Mouse (Mus musculus) stomach, embryonic 14.5 days (tissue): ENCODE measurements around the gene Ros1. TPM values are rescaled to one million over a fixed set of nuclear protein-coding genes. Genes with fewer than 3 reads are reported as not detected.
A peak's percentile ranks its signal among the peaks of the same experiment; 100 is the strongest.

Source experiments
- ATAC-seq: fragments of 200-750 bp; cut with Nextera tagmentation; 2 replicates; pipeline ENCODE4 v1.8.0; 2017; ENCODE audit warnings: low read depth, moderate TSS enrichment; ENCODE audit not compliant: insufficient number of reproducible peaks, insufficient read depth, low FRiP score
- H3K27ac ChIP-seq: fragments of 300-500 bp; sonication (generic); 2 replicates; pipeline ENCODE4 v1.5.1; 2014; ENCODE audit warnings: mild to moderate bottlenecking, low read length, moderate library complexity, mixed read lengths
- H3K27me3 ChIP-seq: fragments of 300-500 bp; sonication (generic); 2 replicates; pipeline ENCODE4 v1.6.1; 2014; ENCODE audit warnings: low read length, control low read depth, mixed read lengths; ENCODE audit not compliant: control insufficient read depth, insufficient read depth
- H3K36me3 ChIP-seq: fragments of 300-500 bp; sonication (generic); 2 replicates; pipeline ENCODE4 v1.6.1; 2014; ENCODE audit warnings: mild to moderate bottlenecking, control low read depth, low read length, moderate library complexity, mixed read lengths; ENCODE audit not compliant: control insufficient read depth, insufficient read depth
- H3K4me1 ChIP-seq: fragments of 300-500 bp; sonication (generic); 2 replicates; pipeline ENCODE4 v1.6.1; 2014; ENCODE audit warnings: low read length, control low read depth, mixed read lengths; ENCODE audit not compliant: control insufficient read depth, insufficient read depth
- H3K4me2 ChIP-seq: fragments of 300-500 bp; sonication (generic); replicated peaks from 2 replicates; pipeline ENCODE4 v1.6.1; 2014; ENCODE audit warnings: low read depth, low read length, control low read depth
- H3K4me3 ChIP-seq: fragments of 300-500 bp; sonication (generic); 2 replicates; pipeline ENCODE4 v1.5.1; 2014; ENCODE audit warnings: low read depth, low read length, control low read depth
- H3K9ac ChIP-seq: fragments of 300-500 bp; sonication (generic); replicated peaks from 2 replicates; pipeline ENCODE4 v1.6.1; 2014; ENCODE audit warnings: low read depth, mild to moderate bottlenecking, control low read depth, low read length, moderate library complexity, mixed read lengths
- H3K9me3 ChIP-seq: fragments of 300-500 bp; sonication (generic); 2 replicates; pipeline ENCODE4 v1.6.1; 2016; ENCODE audit warnings: low read depth, low read length, control low read depth; ENCODE audit not compliant: control insufficient read depth
- WGBS: fragments of 180-500 bp; shearing (Covaris S2); extraction: QIAGEN DNeasy Blood & Tissue Kit; methylation state at CpG from one replicate; pipeline ENCODE4 v1.1.7; 2014; 5-methylcytosine and 5-hydroxymethylcytosine counted together
- microRNA-seq: library from miRNA; unstranded; fragments of <30 nt; microRNA quantifications from one replicate; pipeline ENCODE4, GENCODE M21; 2016
- polyA plus RNA-seq: library from polyadenylated mRNA; unstranded; fragments of >200 nt; fragmentation: Nextera tagmentation; extraction: Ambion mirVana; gene quantifications from 2 replicates; pipeline ENCODE4 v1.2.1, GENCODE M21; 2014

The Ros1 gene
- polyA plus RNA-seq, 1 experiment from 2014 or later: 0.25 TPM

- Histone ChIP-seq H3K9ac (no peak overlapping the region), H3K36me3 (no peaks in the 10 kb centered on the region), H3K4me1 (peaks cover 7% of the 10 kb centered on the region; the same call in 1 of the 2 replicates), H3K4me3 (no peak overlapping the region), H3K27me3 (peaks cover 64% of the 10 kb centered on the region), H3K27ac (no peak overlapping the region), H3K9me3 (no peaks in the 10 kb centered on the region), H3K4me2 (peak overlapping the region; percentile 89; the same call in 1 of the 2 replicates)
- no peak for ATAC-seq
- 4% methylated on average over 17 of the region's 17 CpGs for WGBS
Observed at GRCm38 (mm10) chr10:52023213-52024052, 171.6 kb downstream of the Ros1 start.

- Histone ChIP-seq H3K27me3 (peaks cover 57% of the 10 kb centered on the region), H3K4me2 (peak within 1 kb of the TSS; percentile 89), H3K4me3 (peak within 1 kb of the TSS; percentile 39), H3K9me3 (no peaks in the 10 kb centered on the region), H3K9ac (no peak within 1 kb of the TSS), H3K27ac (no peak within 1 kb of the TSS), H3K4me1 (peaks cover 5% of the 10 kb centered on the region; the same call in 1 of the 2 replicates), H3K36me3 (no peaks in the 10 kb centered on the region)
- WGBS: 1% methylated on average over 60 of the region's 60 CpGs
- ATAC-seq: peak; percentile 72; the same call in 1 of the 2 replicates
Observed at GRCm38 (mm10) chr10:52022413-52023212, 172.4 kb downstream of the Ros1 start, which contains the start of gene Vgll2. Gene Vgll2 (plus strand): TSS chr10:52022502.

GRCm38 (mm10) chr10:52021736-52022394 lies 173.2 kb downstream of the Ros1 start:
- Histone ChIP-seq H3K36me3 (no peaks in the 10 kb centered on the region), H3K27ac (no peak overlapping the region), H3K4me3 (peak overlapping the region; percentile 39), H3K4me1 (0 out of 2 replicates have a peak, but pooled peaks cover 3% of the 10 kb centered on the region), H3K9ac (no peak overlapping the region), H3K27me3 (peaks cover 49% of the 10 kb centered on the region), H3K9me3 (no peaks in the 10 kb centered on the region), H3K4me2 (peak overlapping the region; percentile 89)
- WGBS: under 1% methylated on average over 14 of the region's 15 CpGs
- ATAC-seq: 0 out of 2 replicates have a peak, but pooled peaks have one; percentile 6

GRCm38 (mm10) chr10:52021231-52021630 lies 173.8 kb downstream of the Ros1 start:
- Histone ChIP-seq H3K9ac (no peak overlapping the region), H3K4me2 (no peak overlapping the region), H3K27ac (no peak overlapping the region), H3K4me1 (0 out of 2 replicates have a peak, but pooled peaks cover 3% of the 10 kb centered on the region), H3K27me3 (peaks cover 44% of the 10 kb centered on the region), H3K4me3 (no peak overlapping the region), H3K36me3 (no peaks in the 10 kb centered on the region), H3K9me3 (no peaks in the 10 kb centered on the region)
- WGBS: 3% methylated on average over 9 of the region's 9 CpGs
- no peak for ATAC-seq

GRCm38 (mm10) chr10:52018471-52018870 lies 176.6 kb downstream of the Ros1 start:
- Histone ChIP-seq H3K4me1 (0 out of 2 replicates have a peak, but pooled peaks cover 3% of the 10 kb centered on the region), H3K4me2 (no peak overlapping the region), H3K9me3 (no peaks in the 10 kb centered on the region), H3K27ac (no peak overlapping the region), H3K36me3 (no peaks in the 10 kb centered on the region), H3K27me3 (peaks cover 21% of the 10 kb centered on the region), H3K4me3 (no peak overlapping the region), H3K9ac (no peak overlapping the region)
- WGBS: 71% methylated on average over 1 of the region's 1 CpGs
- no peak for ATAC-seq

Small RNA genes lying within 50 kb of the gene (microRNA-seq; reads per million reads assigned to microRNA genes)
- gene Gm24084: not detected

Other genes starting within 250 kb of the Ros1 start
- 0.14 TPM in 1 of 2 replicates, not detected in the other for gene Vgll2, start 172.7 kb downstream of the Ros1 start, polyA plus RNA-seq
- gene Dcbld1, start 38.4 kb upstream of the Ros1 start, polyA plus RNA-seq: 35.3 and 35.9 TPM in 2 replicates
- not detected in 2 replicates for gene Gm26741, start 163.5 kb upstream of the Ros1 start, polyA plus RNA-seq
- gene Gopc, start 186.9 kb upstream of the Ros1 start, polyA plus RNA-seq: 19.1 and 21.3 TPM in 2 replicates
- gene Nepn, start 193.7 kb upstream of the Ros1 start, polyA plus RNA-seq: 53.3 and 57.8 TPM in 2 replicates
- gene Nus1, start 222.3 kb upstream of the Ros1 start, polyA plus RNA-seq: 16.6 and 17.2 TPM in 2 replicates